Mouse (Mus musculus): ENCODE measurements around the gene Arhgap27.
"Not testable (repeated sequence)": the region's sequence is repeated elsewhere in the genome, so short reads cannot be mapped to it uniquely, and the experiment has no call there.

Arhgap27 gene

GRCm38 (mm10) chr11:103290841-103291240 lies 72.7 kb downstream of the Arhgap27 start:
- DNase-seq = not testable (repeated sequence)

- no peak for DNase-seq
Observed at GRCm38 (mm10) chr11:103288291-103288963, 75.1 kb downstream of the Arhgap27 start.

DNA sequence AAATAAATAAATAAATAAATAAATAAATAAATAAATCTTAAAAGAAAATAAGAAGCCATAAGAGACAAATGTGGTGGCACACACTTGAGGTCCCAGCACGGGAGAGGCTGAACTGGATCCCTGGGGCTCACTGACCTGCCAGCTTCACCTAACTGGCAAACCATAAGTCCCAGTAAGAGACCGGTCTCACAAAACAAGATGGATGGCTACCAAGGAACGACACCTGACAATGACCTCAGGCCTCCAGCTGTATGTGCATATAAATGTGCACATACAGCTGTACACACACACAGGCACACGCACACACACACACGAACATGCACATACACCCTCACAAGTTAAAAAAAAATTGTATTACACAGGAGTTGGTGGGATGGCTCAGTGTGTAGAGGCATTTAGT lies 76.6 kb downstream of the Arhgap27 start:
- DNase-seq = no peak

DNA sequence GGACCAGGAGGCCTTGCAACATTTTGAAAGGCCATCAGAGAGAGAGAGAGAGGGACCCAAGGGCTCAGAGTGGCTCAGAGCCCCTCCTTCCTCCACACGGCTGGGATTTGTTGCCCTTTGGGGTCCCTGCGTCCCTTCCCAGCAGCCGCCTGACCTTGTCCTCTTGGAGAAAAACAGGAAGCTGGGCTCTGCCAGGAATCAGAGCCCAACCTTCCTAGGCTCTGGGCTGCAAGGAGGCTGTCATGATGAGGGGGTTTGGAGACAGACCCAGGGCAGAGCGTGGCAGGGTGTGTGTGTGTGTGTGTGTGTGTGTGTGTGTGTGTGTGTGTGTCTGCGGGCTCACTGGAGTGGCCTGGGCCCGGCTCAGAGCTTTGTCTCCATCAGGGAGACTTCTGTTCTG lies 77.5 kb downstream of the Arhgap27 start:
- no peak for DNase-seq

DNA sequence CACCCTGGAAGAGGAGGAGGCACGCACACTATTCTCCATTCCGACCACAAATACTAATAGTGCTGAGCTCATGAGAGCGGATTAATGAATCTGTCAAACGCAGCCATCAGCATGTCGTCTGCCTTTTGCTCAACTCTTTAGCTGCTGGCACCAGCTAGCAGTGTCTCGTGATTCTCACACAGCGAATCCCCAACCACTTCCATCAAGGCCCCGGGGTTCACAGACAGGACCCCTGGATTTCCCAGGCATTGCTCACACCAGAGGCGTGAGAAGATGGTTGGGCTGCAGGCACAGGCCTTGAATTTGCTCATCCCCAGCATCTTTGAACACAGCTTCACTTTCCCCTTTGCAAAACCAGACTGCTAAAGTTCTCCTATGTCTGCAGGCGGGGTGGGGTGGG lies 78.2 kb downstream of the Arhgap27 start:
- DNase-seq = no peak

DNA sequence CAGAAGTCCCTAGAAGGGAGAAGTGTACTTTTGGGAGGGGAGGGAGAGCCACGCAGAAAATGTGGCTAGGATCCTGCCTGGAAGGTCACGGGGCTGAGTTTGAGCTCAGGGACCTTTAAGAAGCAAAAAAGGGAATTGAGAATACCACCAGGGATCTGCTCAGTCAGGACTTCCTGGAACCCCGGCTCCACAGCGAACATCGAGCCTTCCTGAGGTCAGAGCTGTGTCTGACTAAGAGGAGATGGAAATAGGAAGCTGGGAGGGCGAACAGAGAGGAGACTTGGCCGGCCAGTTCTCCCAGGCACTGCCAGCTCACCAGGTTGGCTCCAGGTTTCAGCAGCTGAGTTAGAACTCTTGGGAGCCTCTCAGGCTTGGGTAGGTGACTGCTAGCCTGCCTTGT lies 81.7 kb downstream of the Arhgap27 start:
- no peak for DNase-seq
